Mouse (Mus musculus): Measurements from ENCODE around the gene Slc7a7. TPM values are rescaled to one million over a fixed set of nuclear protein-coding genes. Genes with fewer than 3 reads are reported as not detected.

Slc7a7 gene
- total RNA-seq, 2 experiments from 2014 or later = 4.1 to 6.1 TPM

DNA sequence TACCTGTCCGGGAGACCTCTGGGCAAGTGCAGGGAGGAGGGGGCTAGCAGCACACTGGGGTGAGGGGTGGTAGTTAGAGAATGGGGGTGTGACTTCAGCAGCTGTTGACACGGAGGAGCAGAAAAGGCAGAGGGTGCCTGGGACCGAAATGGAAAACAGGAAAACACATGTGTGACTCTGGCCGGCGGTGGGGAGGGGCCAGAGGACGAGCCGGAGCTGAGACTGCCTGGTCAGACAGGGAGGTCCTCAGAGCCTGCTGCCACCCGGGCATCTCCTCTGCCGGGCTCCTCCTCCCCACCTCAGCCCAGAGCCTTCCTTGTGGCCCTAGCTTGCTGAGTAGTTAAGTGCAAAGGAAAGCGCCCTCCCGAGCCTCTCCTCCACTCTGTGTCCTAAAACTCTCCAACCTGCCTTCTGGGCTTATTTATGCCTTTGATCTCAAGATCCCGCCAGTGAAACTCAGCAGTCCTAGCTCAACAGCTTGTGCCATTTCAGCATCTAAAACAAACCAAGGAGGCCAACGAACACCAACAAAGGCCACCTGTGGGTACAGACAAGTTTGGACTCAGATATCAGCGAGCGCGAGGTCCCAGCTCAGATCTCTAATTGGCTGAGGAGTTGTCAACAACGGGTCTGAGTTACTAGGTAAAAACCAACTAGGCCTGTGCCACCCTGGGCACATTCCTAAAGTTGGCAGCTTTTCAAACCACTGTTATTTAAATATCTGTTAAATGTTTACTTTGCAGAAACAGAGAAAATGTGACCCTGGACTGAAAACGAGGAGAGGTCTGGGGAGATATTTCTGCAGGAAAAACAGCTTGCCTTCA lies 3.5 kb downstream of the Slc7a7 start:
- DNase-seq = peak in 1 of 2 experiments; percentile 39
- intact Hi-C loops (cut with DNase I) = loop anchor here (2.0 to 5.0 kb wide), 2 partner anchors 33 to 185 kb away; no protein-coding TSS in a partner anchor

DNA sequence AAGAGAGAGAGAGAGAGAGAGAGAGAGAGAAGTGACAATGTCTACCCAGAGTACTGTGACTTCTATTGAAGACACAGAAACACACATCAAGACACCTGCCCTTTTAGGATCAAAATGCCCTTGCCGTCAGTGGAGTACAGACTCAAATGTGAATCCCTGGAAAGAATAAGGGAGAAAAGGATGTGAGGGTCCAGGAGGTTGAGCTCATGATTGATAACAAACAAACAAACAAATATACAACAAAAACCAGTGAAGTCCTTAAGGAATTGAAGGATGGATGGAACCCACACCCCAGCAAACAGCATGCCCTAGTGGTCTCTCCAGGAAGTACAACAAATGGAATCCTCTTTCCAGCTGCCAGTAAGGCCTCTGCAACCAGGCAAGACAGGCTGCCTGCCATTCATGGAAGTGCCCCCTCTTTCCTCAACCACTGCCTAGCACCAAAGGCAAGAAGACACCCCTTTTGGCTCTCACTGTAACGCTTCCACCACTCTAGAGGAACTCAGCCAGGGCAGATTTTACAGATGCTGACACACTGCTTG lies 4.9 kb downstream of the Slc7a7 start:
- peak; percentile 56 to 62 for DNase-seq

DNA sequence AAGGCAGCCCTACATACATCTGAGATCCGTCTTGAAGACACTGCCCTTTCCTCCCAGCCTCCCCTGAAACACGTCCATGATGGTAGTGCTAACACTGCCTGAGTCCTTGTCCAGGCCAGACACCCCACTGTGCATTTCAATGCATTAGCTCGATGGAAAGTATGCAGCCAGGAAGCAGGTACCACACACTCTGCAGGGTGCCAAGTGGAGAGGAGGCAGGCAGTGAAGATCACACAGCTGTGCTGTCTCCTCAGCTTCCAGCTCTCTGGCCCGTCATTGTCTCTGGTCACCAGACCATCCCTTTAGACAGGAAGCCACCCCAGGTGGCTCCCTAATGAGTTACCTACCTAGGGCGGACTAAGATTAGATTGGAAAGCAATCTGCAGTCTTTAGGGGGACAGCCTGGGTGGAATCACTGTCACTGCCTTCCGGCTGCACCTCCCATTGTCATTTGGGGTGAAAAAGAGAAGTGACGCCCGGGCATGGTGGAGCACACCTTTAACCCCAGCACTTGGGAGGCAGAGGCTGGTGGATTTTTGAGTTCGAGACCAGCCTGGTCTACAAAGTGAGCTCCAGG lies 5.5 kb downstream of the Slc7a7 start:
- no peak for DNase-seq
- intact Hi-C loops (cut with DNase I) = loop anchor here (1.0 to 5.0 kb wide), 3 partner anchors 35 to 183 kb away; no protein-coding TSS in a partner anchor

More for the DNA sequence above, 4.9 kb downstream of the Slc7a7 start:
- intact Hi-C loops (cut with DNase I) = loop anchor here (1.0 to 5.0 kb wide), 3 partner anchors 35 to 184 kb away; no protein-coding TSS in a partner anchor

DNA sequence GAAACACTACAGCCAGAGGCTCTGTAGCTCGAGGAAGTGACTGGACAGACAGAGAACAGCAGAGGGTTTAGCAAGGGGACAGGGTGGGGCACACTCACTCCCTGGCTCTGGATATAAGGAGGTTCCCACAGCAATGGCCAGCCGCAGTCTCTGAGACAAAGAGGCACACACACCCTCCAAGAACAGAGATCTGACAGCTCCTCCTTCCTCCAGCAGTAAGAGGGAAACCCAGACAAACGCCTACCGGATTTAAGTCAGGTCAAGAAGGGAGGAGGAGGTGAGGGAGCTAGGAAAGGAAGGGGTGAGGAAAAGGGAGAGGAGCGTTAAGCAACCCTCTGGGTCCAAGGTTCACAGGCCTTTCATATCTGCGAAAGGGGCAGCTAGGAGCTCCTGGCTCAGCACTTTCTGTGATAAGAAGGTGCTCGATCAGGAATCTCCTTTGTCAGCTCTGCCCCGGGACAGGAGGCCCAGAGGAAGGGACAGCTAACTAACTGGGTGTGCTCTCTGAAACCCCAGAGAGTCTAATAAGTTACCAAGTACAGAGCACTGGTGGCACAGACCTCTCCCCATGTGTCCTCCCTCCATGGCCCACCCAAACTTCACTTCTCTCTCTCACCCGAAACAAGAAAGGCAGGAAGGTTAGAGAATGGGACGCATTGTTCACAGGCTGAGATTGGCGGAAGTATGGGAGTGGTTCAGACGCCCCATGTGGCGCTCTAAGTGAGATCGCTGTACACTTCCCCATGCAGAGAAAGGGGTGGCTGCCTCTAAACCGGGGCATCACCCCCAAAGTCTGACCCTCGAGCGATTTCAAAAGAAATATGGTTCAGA lies 7.4 kb downstream of the Slc7a7 start:
- intact Hi-C loops (cut with DNase I) = loop anchor here (5.0 kb wide), 1 partner anchor 37 kb away; no protein-coding TSS in a partner anchor
- DNase-seq = peak; percentile 46 to 60

DNA sequence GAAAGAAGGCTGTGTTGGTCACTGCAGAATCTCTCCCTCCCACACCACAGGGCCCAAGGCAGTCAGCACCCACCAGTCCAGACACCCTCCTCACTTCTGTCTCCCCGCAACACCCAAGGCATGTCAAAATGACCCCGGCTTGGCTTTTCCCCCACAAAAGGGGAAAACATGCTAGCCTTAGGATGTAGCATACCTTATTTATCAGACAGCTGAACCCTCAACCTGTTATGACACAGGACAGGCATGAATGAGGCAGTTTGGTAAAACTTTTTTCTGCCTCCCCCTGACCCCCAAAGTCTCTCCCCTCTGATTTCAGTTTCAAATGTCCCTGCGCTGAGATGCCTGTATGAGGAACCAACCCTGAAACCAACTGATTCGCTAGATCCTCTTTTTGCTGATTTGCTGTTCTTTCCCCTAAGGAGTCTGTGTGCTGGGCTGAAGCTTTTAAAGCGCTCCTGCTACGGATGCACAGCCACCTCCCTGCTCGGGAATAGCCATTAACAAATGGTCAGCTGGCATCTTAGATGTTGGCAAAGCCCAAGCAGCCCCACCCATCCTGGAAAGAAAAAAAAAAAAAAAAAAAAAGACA lies 8.4 kb downstream of the Slc7a7 start:
- intact Hi-C loops (cut with DNase I) = no loop called here
- DNase-seq = peak in 1 of 2 experiments; percentile 11

DNA sequence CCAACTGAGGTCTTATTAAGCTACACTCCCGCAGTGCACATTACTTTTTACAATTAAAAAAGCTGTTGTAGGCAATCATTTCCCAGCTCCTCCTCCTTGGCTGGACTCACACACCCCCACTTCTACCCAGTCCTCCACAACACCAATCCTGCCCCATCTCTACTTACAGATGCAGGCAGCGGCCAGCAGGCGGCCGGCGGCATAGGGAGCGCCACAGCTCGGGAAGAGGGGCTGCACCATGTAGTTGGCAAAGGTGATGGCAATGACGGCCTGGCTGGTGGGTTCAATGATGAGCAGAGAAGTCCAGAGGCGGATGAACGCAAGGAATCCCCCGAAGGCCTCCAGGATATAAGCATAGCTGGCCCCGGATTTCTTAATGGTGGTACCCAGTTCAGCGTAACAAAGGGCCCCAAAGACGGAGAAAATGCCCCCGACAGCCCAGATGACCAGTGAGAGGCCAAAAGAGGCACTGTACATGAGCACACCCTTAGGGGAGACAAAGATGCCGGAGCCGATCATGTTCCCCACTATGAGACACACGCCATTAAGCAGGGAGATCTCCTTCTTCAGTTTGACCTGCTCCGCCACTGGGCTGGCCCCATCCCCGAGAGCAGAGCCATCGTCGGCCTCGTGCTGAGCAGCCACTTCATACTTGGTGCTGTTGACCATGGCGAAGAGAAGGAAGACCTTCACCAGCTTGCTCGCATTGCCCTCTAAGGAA lies 9.1 kb downstream of the Slc7a7 start:
- DNase-seq = no peak
- intact Hi-C loops (cut with DNase I) = no loop called here

DNA sequence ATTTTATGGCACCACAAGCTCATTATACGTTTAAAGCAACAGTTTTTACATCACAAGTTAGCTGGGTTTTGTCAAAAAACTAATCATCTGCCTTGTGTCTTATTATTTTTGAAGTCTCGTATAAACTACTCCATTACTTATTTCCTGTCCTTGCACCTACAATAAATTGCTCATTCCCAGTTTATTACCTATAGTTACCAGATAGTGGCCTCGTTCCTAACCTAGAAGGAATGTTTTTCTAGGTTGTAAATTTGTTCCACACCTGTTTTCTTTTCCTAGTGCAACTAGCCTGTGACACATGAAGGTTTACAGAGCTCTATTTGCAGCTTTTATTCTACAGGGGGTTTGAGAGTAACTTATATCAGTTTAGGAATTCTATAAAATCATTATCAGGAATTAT lies 15.9 kb downstream of the Slc7a7 start:
- intact Hi-C loops (cut with DNase I) = no loop called here
- no peak for DNase-seq

DNA sequence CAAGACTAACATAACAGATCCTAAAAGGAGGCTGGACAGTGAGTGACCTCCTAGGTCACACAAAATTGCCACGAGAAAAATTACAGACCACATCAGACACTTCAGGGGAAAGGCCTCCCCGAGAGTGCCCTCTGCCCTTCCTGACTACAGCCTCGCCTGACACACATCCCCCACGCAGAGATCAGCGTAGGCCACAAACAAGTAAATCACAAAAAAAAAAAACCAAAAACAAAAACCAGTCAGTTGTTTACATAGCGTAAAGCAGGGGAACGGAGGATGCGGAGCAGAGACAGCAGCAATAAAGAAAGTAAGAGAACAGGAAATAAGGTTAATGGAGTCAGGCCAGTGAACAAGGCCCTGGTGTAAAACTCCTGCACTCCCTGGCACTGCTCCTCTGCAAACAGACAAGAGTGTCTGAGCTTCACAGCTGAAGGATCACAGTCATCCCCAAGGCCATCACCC lies 18.6 kb downstream of the Slc7a7 start:
- intact Hi-C loops (cut with DNase I) = no loop called here
- DNase-seq = no peak

DNA sequence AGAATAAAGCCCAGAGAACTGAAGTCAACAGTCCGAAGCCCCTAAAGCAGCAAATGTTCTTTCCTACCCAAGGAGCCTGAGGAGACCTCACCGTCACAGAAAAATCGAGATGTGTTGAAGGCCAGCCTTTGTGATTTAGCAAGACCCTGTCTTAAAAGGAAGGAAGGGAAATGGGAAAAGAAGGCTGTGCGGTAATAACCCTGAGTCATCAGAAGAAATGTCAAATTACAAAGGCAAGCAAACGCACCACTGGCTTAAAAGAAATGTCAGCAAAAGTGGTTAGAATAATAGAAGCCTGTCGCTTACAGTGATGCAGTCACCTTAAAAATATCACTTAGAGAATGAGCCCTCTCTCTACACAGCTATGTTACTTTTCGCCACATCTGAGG lies 19.1 kb downstream of the Slc7a7 start:
- intact Hi-C loops (cut with DNase I) = no loop called here
- DNase-seq = no peak

DNA sequence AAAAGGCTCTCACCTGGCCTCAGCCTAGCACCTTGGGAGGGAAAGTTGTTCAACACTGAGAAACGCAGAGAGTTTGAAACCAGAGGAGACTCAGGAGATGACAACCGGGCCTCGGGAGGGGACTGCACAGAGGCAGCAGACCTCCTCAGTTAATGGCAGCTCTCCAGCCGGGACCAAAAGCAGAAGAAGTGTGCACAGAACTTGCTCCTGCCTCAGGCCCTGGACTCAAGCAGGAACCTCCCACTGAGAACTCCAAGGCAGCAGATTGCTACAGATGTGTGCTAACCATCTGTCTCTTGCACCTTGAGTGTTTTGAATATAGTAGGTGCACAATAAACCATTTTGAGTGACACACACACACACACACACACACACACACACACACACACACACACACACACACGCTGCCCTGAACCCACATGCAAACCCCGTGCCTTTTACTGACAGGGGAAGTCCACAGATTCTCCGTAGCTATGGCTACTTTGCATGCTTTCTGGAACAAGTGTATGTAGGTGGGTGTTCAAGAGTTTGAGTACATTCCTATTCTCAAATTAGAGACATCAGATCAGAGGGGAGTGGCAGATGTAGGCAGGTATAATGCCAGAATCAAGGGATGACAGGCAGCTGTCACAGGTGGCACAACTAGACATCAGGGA lies 19.6 kb downstream of the Slc7a7 start:
- DNase-seq = no peak
- intact Hi-C loops (cut with DNase I) = no loop called here

DNA sequence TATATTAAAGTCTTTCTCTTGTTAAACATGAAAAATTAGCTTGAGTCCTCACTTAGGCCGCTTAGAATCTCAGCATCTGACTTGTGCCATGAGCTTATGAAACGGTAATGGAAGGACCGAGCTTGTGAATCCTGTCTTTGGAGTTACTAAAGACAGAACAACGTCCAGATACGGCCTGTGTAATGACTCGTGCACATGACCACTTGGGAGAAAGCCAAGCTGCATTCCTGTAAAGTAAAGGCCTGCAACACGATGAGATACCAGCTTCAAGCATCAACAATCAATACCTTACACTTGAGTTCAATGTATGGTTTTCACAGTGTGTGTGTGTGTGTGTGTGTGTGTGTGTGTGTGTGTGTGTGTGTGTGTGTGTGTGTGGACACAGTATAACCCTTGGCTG lies 20.9 kb downstream of the Slc7a7 start:
- intact Hi-C loops (cut with DNase I) = no loop called here

DNA sequence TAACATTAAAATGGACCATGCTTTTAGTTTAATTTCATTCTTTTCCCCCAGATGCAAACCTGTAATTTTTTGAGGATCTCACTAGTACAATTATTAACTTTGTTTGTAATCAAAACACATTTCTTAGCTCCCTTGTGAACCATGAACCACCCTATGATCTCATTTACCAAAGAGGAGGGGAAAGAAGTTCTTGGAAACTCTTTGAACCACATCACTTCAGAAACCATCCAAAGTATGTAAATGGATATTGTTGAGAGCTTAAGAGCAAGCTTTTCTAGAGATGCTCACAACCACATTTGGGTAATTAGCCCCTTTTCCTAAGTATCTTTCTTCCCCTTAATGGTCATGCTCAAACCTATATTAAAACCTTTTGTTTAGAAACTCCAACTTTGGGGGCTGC lies 23.3 kb downstream of the Slc7a7 start:
- no peak for DNase-seq
- intact Hi-C loops (cut with DNase I) = no loop called here

More for the DNA sequence above, 20.9 kb downstream of the Slc7a7 start:
- no peak for DNase-seq

DNA sequence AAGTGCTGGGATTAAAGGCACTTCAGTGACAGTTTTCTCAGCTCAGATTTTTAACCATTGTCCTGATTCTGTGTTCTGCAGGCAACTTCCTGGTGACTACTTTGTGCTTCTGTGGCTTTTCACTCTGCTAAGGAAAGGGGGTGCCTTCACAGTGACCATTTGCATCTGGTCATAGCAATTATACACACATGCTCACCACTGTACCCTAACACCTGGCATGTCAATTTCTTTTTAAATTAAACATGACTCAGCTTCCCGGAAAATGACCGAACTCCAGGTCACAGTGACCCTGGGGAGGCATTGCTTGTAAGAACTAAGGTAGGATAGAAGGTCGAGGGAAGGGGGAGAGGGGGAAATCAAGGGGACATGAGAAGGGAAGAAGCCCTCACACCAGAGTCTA lies 23.8 kb downstream of the Slc7a7 start:
- intact Hi-C loops (cut with DNase I) = no loop called here
- no peak for DNase-seq

DNA sequence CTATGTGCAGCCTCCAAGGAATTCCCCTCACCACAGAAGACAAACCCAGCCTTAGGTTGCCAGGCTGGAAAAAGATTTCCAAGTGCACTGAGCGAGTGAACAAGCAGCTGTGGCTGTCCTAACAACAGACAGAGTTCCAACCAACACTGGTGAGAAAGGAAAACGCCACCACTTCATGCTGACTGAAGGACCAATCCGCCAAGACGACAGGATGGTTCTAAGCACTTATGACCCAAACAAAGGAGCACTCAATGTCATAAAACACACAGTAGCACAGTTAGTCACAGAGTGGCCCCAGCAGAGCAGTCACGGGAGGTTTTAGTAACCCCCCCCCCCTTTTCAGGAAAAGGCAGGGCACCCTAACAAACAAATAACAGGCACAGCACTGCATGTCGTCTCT lies 26.7 kb downstream of the Slc7a7 start:
- intact Hi-C loops (cut with DNase I) = no loop called here
- no peak for DNase-seq

DNA sequence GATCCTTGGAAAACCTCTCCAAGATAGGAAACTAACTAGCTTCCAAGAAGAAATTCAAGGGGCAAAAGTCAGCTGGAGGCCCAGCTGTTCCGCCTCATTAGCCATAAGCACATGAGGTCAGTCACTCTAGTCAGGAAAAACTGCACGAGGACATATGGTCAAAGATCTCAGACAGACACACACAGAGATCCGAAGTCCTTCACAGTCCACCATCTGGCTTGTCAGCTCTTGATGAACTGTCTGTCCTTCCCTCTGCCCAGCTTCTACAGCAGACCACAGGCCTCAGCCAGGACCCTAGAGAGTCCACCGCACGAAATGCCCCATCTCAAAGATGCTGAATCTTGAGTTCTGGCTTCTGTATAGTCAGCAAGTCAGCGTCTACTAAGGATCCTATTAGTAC lies 30.0 kb downstream of the Slc7a7 start:
- intact Hi-C loops (cut with DNase I) = no loop called here
- no peak for DNase-seq

DNA sequence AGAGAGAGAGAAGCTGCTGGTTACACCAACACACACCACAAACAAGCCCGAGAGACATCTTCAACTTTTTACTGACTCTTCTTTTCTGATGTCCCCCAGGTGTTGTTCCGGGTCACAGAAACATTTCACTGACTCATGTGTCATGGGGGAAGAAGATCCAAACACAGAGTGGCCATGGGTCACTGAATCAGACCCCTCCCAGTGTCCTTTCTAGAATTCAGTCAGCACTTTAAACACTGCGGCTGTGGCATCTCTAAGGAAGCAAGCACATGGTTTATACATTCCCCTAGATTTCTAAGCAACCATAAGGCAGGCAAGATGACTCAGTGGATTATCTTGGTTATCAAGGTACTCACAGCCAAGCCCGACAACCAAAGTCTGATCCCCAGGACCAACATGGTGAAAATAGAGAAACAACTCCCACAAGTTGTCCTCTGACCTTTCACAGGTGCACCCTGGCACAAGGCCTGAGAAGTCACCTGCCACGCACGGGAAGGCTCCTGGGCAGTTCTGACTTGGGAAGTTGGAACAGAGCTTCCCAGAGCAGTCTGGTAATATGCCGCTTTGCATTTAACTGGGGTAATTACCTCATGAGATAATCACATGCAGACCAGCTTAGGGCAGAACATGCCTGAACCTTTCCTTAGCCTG lies 31.5 kb downstream of the Slc7a7 start:
- DNase-seq = no peak
- intact Hi-C loops (cut with DNase I) = no loop called here

DNA sequence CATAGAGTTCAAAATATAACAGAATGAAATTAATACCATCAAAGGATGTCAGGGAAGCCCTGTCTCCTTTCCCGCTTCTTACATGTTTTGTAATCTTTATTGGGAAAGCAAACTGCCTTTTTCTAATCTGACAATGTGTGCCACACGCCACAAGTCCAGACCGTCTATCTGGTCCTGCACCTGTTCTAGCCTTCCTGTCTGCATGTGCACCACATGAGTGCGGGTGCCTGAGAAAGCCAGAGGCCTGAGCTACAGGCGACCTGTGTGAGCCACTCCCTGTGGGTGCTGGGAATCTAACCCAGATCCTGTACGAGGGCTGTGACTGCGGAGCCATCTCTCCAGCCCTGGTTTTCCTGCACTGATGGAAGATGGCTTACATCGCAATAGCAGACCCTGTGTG lies 33.2 kb downstream of the Slc7a7 start:
- intact Hi-C loops (cut with DNase I) = no loop called here
- DNase-seq = no peak

DNA sequence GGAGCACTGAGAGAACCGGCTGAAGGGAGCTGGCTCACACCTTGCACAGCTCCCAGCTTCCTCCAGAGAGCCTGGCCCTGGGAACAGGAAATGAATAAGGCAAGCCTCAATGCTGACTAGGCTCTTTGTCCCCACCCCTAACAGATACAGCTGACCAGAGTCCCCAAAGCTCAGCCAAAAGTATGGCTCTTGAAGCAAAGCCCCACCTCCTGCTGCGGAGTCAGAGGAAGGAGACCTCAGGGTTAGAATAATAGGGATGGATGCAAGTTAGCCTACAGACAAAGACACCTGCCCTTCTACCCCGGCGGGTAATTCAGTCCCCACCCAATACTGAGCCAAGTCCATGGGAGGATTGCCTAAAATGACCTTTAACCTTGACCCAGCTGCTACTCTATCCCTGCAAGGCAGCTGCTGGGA lies 34.2 kb downstream of the Slc7a7 start:
- intact Hi-C loops (cut with DNase I) = no loop called here
- peak in 1 of 2 experiments; percentile 30 for DNase-seq

DNA sequence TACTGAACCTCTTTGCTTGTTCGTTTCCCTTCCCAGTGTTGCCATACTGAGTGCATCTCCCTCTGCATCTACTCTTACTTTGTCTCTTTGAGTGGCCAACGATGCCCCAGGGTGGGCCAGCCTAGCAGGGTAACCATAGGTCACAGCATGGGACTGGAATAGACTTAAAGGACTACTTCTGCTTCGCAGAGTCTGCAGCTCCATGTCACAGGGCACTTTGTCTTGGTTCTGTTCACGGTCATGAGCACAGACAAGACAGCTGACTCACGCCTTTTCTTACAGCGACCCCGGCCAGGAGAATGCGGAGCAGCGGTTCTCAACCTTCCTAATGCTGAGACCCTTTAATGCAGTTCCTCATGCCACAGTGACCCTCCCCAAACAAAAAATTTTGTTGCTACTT lies 34.9 kb downstream of the Slc7a7 start:
- DNase-seq = no peak
- intact Hi-C loops (cut with DNase I) = no loop called here

Measured in heart, postnatal 36 days (tissue).